Mouse (Mus musculus): ENCODE data around the gene Acoxl.

Gene Acoxl

GRCm38 (mm10) chr2:128152211-128152610 is 313.5 kb downstream of the Acoxl start:
- no peak for DNase-seq

GRCm38 (mm10) chr2:128152845-128153550 is 314.3 kb downstream of the Acoxl start:
- no peak for DNase-seq

DNA sequence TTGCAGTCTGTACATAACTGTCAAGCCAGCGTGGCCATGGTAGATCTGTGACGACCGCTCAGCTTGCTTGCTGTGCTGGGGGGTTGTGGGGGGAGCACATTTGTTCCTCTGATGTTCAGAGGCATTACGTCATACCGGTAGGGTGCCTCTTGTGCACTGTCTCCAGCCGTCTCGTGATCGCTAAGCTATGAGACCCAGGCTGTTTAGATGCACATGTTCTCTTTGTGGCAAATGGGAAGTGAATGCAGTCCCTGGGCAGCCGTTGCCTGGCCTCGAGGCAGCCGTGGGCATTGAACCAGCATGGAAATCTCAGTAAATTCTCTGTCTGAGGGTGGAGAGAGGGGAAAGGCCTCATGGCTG is 314.9 kb downstream of the Acoxl start:
- DNase-seq = no peak

- peak; percentile 61 for DNase-seq
Measured at GRCm38 (mm10) chr2:128155412-128156066, 316.9 kb downstream of the Acoxl start.

DNA sequence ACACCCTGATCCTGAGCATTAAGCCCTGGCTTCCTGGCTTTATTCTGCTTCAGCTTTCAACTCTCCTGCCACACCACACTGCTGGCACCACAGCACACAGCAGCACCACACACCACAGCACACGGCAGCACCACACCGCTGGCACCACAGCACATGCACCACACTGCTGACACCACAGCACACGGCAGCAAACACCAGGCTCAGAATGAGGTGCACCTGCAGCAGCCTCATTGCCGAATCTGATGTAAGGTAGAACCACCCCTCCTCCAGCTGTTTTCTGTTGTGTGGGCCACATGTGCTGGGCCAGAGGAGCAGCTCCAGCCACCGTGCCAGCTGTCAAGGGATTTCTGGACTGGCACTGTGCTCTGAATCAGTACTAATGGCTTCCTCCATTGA is 317.4 kb downstream of the Acoxl start:
- no peak for DNase-seq

GRCm38 (mm10) chr2:128156557-128157412 is 318.1 kb downstream of the Acoxl start:
- DNase-seq = peak; percentile 34

GRCm38 (mm10) chr2:128158734-128159410 is 320.2 kb downstream of the Acoxl start:
- no peak for DNase-seq

GRCm38 (mm10) chr2:128159619-128160125 is 321.0 kb downstream of the Acoxl start:
- no peak for DNase-seq

DNA sequence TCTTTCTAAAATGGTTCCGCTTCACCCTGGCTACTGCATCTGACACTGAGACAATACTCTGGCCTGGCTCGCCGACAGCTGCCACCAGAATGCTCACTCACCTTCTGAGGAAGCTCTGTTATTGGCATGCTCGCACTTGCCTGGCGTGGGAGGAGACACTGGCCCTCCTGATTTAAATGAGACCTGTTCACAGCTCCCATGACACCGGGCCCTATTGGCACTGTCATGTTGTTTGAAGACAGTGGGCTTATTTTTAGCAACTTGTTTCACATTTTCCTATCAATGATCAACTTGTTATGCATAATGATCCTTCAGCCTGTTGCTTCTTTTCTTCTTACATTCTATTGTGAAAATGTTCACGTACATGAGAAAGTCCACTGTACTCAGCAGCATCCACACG is 324.5 kb downstream of the Acoxl start:
- no peak for DNase-seq

DNA sequence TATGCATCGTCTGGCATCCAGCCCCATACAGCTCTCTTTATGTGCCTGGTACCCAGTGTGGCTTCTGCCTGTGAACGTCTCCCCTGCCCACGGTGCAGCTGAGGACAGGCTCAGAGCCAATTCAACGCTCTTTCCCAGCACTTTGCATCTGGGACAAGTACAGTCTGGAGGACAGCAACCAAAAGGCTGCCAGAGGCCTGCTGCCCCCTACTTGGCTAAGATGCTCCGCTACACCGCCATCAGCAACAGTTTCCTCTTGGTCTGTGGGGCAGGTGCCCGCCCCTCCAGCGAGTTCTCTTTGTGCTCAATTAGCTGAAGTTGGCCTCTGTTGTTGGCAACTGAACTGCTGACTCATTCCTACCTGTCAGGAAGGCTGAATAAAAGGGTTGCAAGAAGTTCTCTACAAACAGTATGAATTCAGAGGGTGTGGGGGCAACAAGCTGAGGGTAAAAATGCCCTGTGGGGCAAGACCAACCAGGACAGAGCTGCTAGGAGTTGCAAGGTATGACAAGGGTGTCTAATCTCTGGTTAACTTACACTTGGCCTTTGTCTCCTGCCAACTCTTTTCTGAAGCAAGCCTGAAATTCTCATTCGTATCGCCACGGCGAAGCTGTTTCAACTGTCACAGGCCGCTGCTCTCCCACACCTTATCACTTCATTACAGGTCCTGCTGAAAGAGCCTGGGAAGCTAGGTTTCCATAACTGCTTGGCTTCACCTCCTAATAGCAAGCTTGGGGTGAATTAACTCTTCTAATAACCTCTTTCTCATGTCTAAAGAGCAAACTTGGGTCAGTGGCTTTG is 328.1 kb downstream of the Acoxl start:
- DNase-seq = peak; percentile 50

DNA sequence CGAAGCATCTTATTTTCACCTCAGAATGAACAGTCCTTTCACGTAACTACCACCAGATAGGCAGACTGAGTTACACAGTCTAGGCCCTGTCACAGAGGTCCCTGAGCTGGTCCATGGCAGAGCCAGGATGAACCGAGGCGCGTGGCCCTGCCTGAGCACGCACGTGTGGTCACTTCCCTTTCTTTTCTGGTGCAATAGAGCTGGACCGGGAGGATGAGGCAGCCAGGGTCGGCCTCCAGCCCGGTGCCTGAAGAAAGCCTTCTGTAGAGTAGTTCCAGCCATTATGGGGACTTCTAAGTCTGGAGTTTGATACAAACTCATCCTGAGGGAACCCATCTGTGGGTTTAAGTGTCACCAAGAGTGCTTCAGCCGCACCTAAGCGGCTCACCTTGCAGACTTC is 329.3 kb downstream of the Acoxl start:
- no peak for DNase-seq

- DNase-seq = no peak
Measured at GRCm38 (mm10) chr2:128169486-128169885, 330.8 kb downstream of the Acoxl start.

GRCm38 (mm10) chr2:128169972-128170371 is 331.3 kb downstream of the Acoxl start:
- DNase-seq = no peak

GRCm38 (mm10) chr2:128170614-128171013 is 331.9 kb downstream of the Acoxl start:
- no peak for DNase-seq

DNA sequence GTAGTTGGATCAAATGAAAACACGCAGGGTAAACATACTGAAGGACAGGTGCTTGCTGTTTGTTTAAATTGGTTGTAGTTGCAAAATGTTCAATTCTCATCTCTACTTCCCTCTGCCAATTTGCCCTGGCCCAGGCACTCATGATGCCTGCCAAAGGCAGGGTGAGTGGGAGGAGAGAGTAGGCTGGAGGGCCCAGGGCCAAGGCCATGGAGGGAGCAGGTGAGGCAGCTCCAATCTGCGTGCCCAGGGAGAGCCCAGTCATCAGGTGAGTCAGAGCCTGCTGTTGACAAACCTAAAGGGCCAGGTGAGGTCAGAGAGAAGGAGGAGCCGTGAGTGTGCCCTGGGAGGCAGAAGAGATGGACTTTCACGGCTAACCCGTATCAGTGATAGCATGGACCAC is 333.6 kb downstream of the Acoxl start:
- no peak for DNase-seq

All from kidney, postnatal 14 days (tissue).